In genomic region chr16:36047538-36047937, GRCm38 (mm10) we compare ENCODE assay signal across 30 mouse cellular contexts. TPM values are rescaled to one million over a fixed set of nuclear protein-coding genes. Genes with fewer than 3 reads are reported as not detected.
DNase-seq lines count a peak whose midpoint lies in the region; ATAC-seq and TF ChIP-seq lines count a peak whose summit lies in the region.
"Had no signal": no experiment of that assay in that cellular context is flagged by ENCODE, and none has a peak within 500 bp of the region (broad histone marks: within the 10 kb centered on the region; RNA-seq: fewer than 3 reads in every experiment).

No protein-coding gene starts in this region.

- no peaks in the 10 kb centered on the region for H3K9me3 ChIP-seq in heart, embryonic 10.5 days
- no peaks in the 10 kb centered on the region for H3K9me3 ChIP-seq in midbrain, postnatal 0 days (ENCODE audit: low read length)
- no peaks in the 10 kb centered on the region for H3K9me3 ChIP-seq in midbrain, embryonic 16.5 days (replicated peaks; ENCODE audit: control insufficient read depth, low read length, poor library complexity, severe bottlenecking)
- H3K9me3 ChIP-seq in stomach, postnatal 0 days (ENCODE audit: control insufficient read depth, low read length), result no peaks in the 10 kb centered on the region
- H3K9me3 ChIP-seq in hindbrain, embryonic 16.5 days (ENCODE audit: control insufficient read depth, low read length), result no peaks in the 10 kb centered on the region
- H3K9me3 ChIP-seq: embryonic facial prominence, embryonic 12.5 days; forebrain, embryonic 10.5 days; forebrain, embryonic 15.5 days; hindbrain, embryonic 10.5 days; hindbrain, embryonic 15.5 days; liver, embryonic 15.5 days; midbrain, embryonic 10.5 days; midbrain, embryonic 15.5 days; neural tube, embryonic 13.5 days had no signal

- 89% methylated on average over 4 of the region's 4 CpGs for WGBS in heart, embryonic 10.5 days
- WGBS in midbrain, postnatal 0 days, result 88% methylated on average over 4 of the region's 4 CpGs
- WGBS in midbrain, embryonic 16.5 days, result 94% methylated on average over 4 of the region's 4 CpGs
- WGBS in stomach, postnatal 0 days, result 85% methylated on average over 4 of the region's 4 CpGs
- WGBS in hindbrain, embryonic 16.5 days, result 98% methylated on average over 4 of the region's 4 CpGs

- no peak overlapping the region for H3K27ac ChIP-seq in heart, embryonic 10.5 days
- no peak overlapping the region for H3K27ac ChIP-seq in left cerebral cortex, adult 2 months
- no peak overlapping the region for H3K27ac ChIP-seq in midbrain, postnatal 0 days (ENCODE audit: low read depth, low read length)
- H3K27ac ChIP-seq in midbrain, embryonic 16.5 days (ENCODE audit: low read length), result no peak overlapping the region
- H3K27ac ChIP-seq in stomach, postnatal 0 days (replicated peaks), result no peak overlapping the region
- H3K27ac ChIP-seq in hindbrain, embryonic 16.5 days (ENCODE audit: low read depth, low read length), result no peak overlapping the region
- H3K27ac ChIP-seq: embryonic facial prominence, embryonic 12.5 days; forebrain, embryonic 10.5 days; forebrain, embryonic 15.5 days; hindbrain, embryonic 10.5 days; hindbrain, embryonic 15.5 days; liver, embryonic 15.5 days; midbrain, embryonic 10.5 days; midbrain, embryonic 15.5 days; neural tube, embryonic 13.5 days had no signal

- ATAC-seq in midbrain, postnatal 0 days (ENCODE audit: low FRiP score), result no peak
- ATAC-seq in midbrain, embryonic 16.5 days, result no peak
- ATAC-seq in stomach, postnatal 0 days (ENCODE audit: low FRiP score, low TSS enrichment), result no peak
- no peak for ATAC-seq in hindbrain, embryonic 16.5 days
- ATAC-seq: CD4-positive, CD25-positive, alpha-beta regulatory T cell, adult 4 months; forebrain, embryonic 15.5 days; midbrain, embryonic 15.5 days had no signal

- no peak overlapping the region for H3K4me2 ChIP-seq in midbrain, postnatal 0 days (ENCODE audit: low read depth, low read length, poor library complexity, severe bottlenecking)
- H3K4me2 ChIP-seq in midbrain, embryonic 16.5 days (ENCODE audit: low read length), result no peak overlapping the region
- no peak overlapping the region for H3K4me2 ChIP-seq in stomach, postnatal 0 days (replicated peaks; ENCODE audit: low read depth)
- H3K4me2 ChIP-seq in hindbrain, embryonic 16.5 days (ENCODE audit: low read length), result no peak overlapping the region
- H3K4me2 ChIP-seq: embryonic facial prominence, embryonic 12.5 days; forebrain, embryonic 15.5 days; heart, embryonic 11.5 days; hindbrain, embryonic 15.5 days; liver, embryonic 15.5 days; midbrain, embryonic 15.5 days; neural tube, embryonic 13.5 days had no signal

- no peak overlapping the region for H3K4me3 ChIP-seq in heart, embryonic 10.5 days
- H3K4me3 ChIP-seq in left cerebral cortex, adult 2 months, result no peak overlapping the region
- H3K4me3 ChIP-seq in midbrain, postnatal 0 days (ENCODE audit: low read depth, low read length), result no peak overlapping the region
- H3K4me3 ChIP-seq in midbrain, embryonic 16.5 days (ENCODE audit: low read depth, low read length), result no peak overlapping the region
- no peak overlapping the region for H3K4me3 ChIP-seq in stomach, postnatal 0 days (ENCODE audit: low read depth, low read length)
- no peak overlapping the region for H3K4me3 ChIP-seq in hindbrain, embryonic 16.5 days (ENCODE audit: low read length)
- H3K4me3 ChIP-seq: embryonic facial prominence, embryonic 12.5 days; forebrain, embryonic 10.5 days; forebrain, embryonic 15.5 days; hindbrain, embryonic 10.5 days; hindbrain, embryonic 15.5 days; liver, embryonic 15.5 days; midbrain, embryonic 10.5 days; midbrain, embryonic 15.5 days; myocyte; neural tube, embryonic 13.5 days had no signal

- H3K36me3 ChIP-seq in heart, embryonic 10.5 days, result peaks cover 95% of the 10 kb centered on the region
- H3K36me3 ChIP-seq in midbrain, postnatal 0 days (ENCODE audit: insufficient read depth, low read length), result peaks cover 34% of the 10 kb centered on the region
- H3K36me3 ChIP-seq in midbrain, embryonic 16.5 days (ENCODE audit: control insufficient read depth, insufficient read depth, low read length), result peaks cover 19% of the 10 kb centered on the region
- H3K36me3 ChIP-seq in stomach, postnatal 0 days (ENCODE audit: control insufficient read depth, insufficient read depth, low read length), result peaks cover 40% of the 10 kb centered on the region
- H3K36me3 ChIP-seq in hindbrain, embryonic 16.5 days (ENCODE audit: control insufficient read depth, insufficient read depth, low read length), result peaks cover 23% of the 10 kb centered on the region

- DNase-seq in heart, embryonic 10.5 days (ENCODE audit: low spot score), result peak; percentile 31
- no peak for DNase-seq in heart, postnatal 4 days
- no peak for DNase-seq in left cerebral cortex, adult 2 months (ENCODE audit: extremely low spot score in 1 of 2, low spot score in 2 of 2)
- no peak for DNase-seq in left cerebral cortex, postnatal 14 days (ENCODE audit: low spot score in 2 of 2)
- no peak for DNase-seq in midbrain, postnatal 0 days (ENCODE audit: low spot score)
- no peak for DNase-seq in stomach, postnatal 0 days (ENCODE audit: low spot score)
- DNase-seq: adrenal gland, postnatal 14 days; cerebellum, adult 11 months; cerebellum, adult 9-11 months; embryo, embryonic 11 days; kidney, adult 9 months; kidney, postnatal 14 days; left cerebral cortex, postnatal 4 days; lung, postnatal 10 days; right cerebral cortex, postnatal 4 days; thymus, postnatal 4 days had no signal

- no peak for TF ChIP-seq EP300 in stomach, postnatal 0 days (optimal IDR thresholded peaks at IDR 0.05)

- TF ChIP-seq CTCF in left cerebral cortex, adult 2 months (IDR thresholded peaks at IDR 0.05), result peak; percentile 23; the same call in 1 of the 2 replicates
- TF ChIP-seq CTCF in midbrain, postnatal 0 days (IDR thresholded peaks at IDR 0.05), result peak; percentile 41
- TF ChIP-seq CTCF in stomach, postnatal 0 days (IDR thresholded peaks at IDR 0.05; ENCODE audit: low read depth), result peak; percentile 31

- H3K4me1 ChIP-seq in heart, embryonic 10.5 days, result peaks cover 17% of the 10 kb centered on the region
- 0 out of 2 replicates have a peak, but pooled peaks cover 2% of the 10 kb centered on the region for H3K4me1 ChIP-seq in midbrain, postnatal 0 days (ENCODE audit: insufficient read depth, low read length)
- H3K4me1 ChIP-seq in midbrain, embryonic 16.5 days (ENCODE audit: control insufficient read depth, insufficient read depth, low read length), result peaks cover 4% of the 10 kb centered on the region
- H3K4me1 ChIP-seq in stomach, postnatal 0 days (replicated peaks; ENCODE audit: control insufficient read depth, insufficient read depth), result no peaks in the 10 kb centered on the region
- H3K4me1 ChIP-seq in hindbrain, embryonic 16.5 days (ENCODE audit: control insufficient read depth, insufficient read depth, low read depth, low read length), result peaks cover 1% of the 10 kb centered on the region

- intact Hi-C loops in left cerebral cortex, adult 2 months (cut with DNase I), result loop anchor here (10.0 kb wide), 1 partner anchor 777 kb away; the partner anchor contains the start of gene Iqcb1
- intact Hi-C loops in left cerebral cortex, postnatal 14 days (cut with DNase I), result no loop called here

- H3K9ac ChIP-seq in midbrain, postnatal 0 days (replicated peaks; ENCODE audit: low read length, poor library complexity, severe bottlenecking), result no peak overlapping the region
- H3K9ac ChIP-seq in midbrain, embryonic 16.5 days (ENCODE audit: low read depth, low read length), result no peak overlapping the region
- no peak overlapping the region for H3K9ac ChIP-seq in stomach, postnatal 0 days (ENCODE audit: low read length)
- H3K9ac ChIP-seq in hindbrain, embryonic 16.5 days (ENCODE audit: low read depth, low read length), result no peak overlapping the region
- H3K9ac ChIP-seq: embryonic facial prominence, embryonic 12.5 days; forebrain, embryonic 15.5 days; hindbrain, embryonic 15.5 days; liver, embryonic 15.5 days; midbrain, embryonic 15.5 days; neural tube, embryonic 13.5 days had no signal

- H3K27me3 ChIP-seq in heart, embryonic 10.5 days (ENCODE audit: insufficient read depth, poor library complexity, severe bottlenecking), result no peaks in the 10 kb centered on the region
- H3K27me3 ChIP-seq in midbrain, postnatal 0 days (ENCODE audit: insufficient read depth, low read length), result no peaks in the 10 kb centered on the region
- no peaks in the 10 kb centered on the region for H3K27me3 ChIP-seq in midbrain, embryonic 16.5 days (ENCODE audit: control insufficient read depth, insufficient read depth, low read depth, low read length)
- H3K27me3 ChIP-seq in stomach, postnatal 0 days (ENCODE audit: control insufficient read depth, insufficient read depth, low read length), result no peaks in the 10 kb centered on the region
- H3K27me3 ChIP-seq in hindbrain, embryonic 16.5 days (replicated peaks; ENCODE audit: control insufficient read depth, insufficient read depth, low read length), result no peaks in the 10 kb centered on the region
- H3K27me3 ChIP-seq: embryonic facial prominence, embryonic 12.5 days; forebrain, embryonic 15.5 days; hindbrain, embryonic 15.5 days; liver, embryonic 15.5 days; midbrain, embryonic 15.5 days; neural tube, embryonic 13.5 days had no signal

RNA-seq across cellular contexts. Expression of gene Wdr5b, which starts 6.5 kb away (rescaled TPM):
- 5.4 and 5.9 TPM in 2 replicates for polyA plus RNA-seq in heart, embryonic 10.5 days (2016; fragmentation: Nextera tagmentation; extraction: Ambion mirVana)
- total RNA-seq in heart, postnatal 4 days (2021), result 1 to 10 TPM; 5.9 to 6.1 TPM
- 1 to 10 TPM; 4.4 to 4.7 TPM for total RNA-seq in left cerebral cortex, adult 2 months (2021)
- 1 to 10 TPM; 3.6 to 3.9 TPM for total RNA-seq in left cerebral cortex, postnatal 14 days (2021)
- total RNA-seq in midbrain, postnatal 0 days (2014; rRNA removed), result 5.8 and 9.3 TPM in 2 replicates
- polyA plus RNA-seq in midbrain, postnatal 0 days (2015; fragmentation: Nextera tagmentation; extraction: Ambion mirVana), result 6.1 and 6.6 TPM in 2 replicates
- polyA plus RNA-seq in midbrain, embryonic 16.5 days (2015; fragmentation: Nextera tagmentation; extraction: Ambion mirVana), result 13.0 and 14.7 TPM in 2 replicates
- polyA plus RNA-seq in stomach, postnatal 0 days (2015; fragmentation: Nextera tagmentation; extraction: Ambion mirVana), result 5.1 TPM in 2 replicates
- polyA plus RNA-seq in hindbrain, embryonic 16.5 days (2015; fragmentation: Nextera tagmentation; extraction: Ambion mirVana), result 10.2 and 11.9 TPM in 2 replicates

RNA-seq across cellular contexts. Expression of gene Fam162a, which starts 23.9 kb away (rescaled TPM):
- 619 and 675 TPM in 2 replicates for polyA plus RNA-seq in heart, embryonic 10.5 days (2016; fragmentation: Nextera tagmentation; extraction: Ambion mirVana)
- 100 to 1,000 TPM; 229 to 235 TPM for total RNA-seq in heart, postnatal 4 days (2021)
- 10 to 100 TPM; 60.6 to 62.3 TPM for total RNA-seq in left cerebral cortex, adult 2 months (2021)
- total RNA-seq in left cerebral cortex, postnatal 14 days (2021), result 10 to 100 TPM; 66.1 to 66.4 TPM
- 9.2 and 25.0 TPM in 2 replicates for total RNA-seq in midbrain, postnatal 0 days (2014; rRNA removed)
- 117 and 123 TPM in 2 replicates for polyA plus RNA-seq in midbrain, postnatal 0 days (2015; fragmentation: Nextera tagmentation; extraction: Ambion mirVana)
- polyA plus RNA-seq in midbrain, embryonic 16.5 days (2015; fragmentation: Nextera tagmentation; extraction: Ambion mirVana), result 131 and 137 TPM in 2 replicates
- 416 and 424 TPM in 2 replicates for polyA plus RNA-seq in stomach, postnatal 0 days (2015; fragmentation: Nextera tagmentation; extraction: Ambion mirVana)
- 136 and 144 TPM in 2 replicates for polyA plus RNA-seq in hindbrain, embryonic 16.5 days (2015; fragmentation: Nextera tagmentation; extraction: Ambion mirVana)

RNA-seq across cellular contexts. Expression of gene Ccdc58, which starts 23.9 kb away (rescaled TPM):
- 101 and 102 TPM in 2 replicates for polyA plus RNA-seq in heart, embryonic 10.5 days (2016; fragmentation: Nextera tagmentation; extraction: Ambion mirVana)
- 10 to 100 TPM; 57.1 to 59.1 TPM for total RNA-seq in heart, postnatal 4 days (2021)
- total RNA-seq in left cerebral cortex, adult 2 months (2021), result 10 to 100 TPM; 14.3 to 19.4 TPM
- 10 to 100 TPM; 18.6 to 21.3 TPM for total RNA-seq in left cerebral cortex, postnatal 14 days (2021)
- 8.2 and 14.3 TPM in 2 replicates for total RNA-seq in midbrain, postnatal 0 days (2014; rRNA removed)
- 22.9 and 26.6 TPM in 2 replicates for polyA plus RNA-seq in midbrain, postnatal 0 days (2015; fragmentation: Nextera tagmentation; extraction: Ambion mirVana)
- 24.7 and 27.7 TPM in 2 replicates for polyA plus RNA-seq in midbrain, embryonic 16.5 days (2015; fragmentation: Nextera tagmentation; extraction: Ambion mirVana)
- polyA plus RNA-seq in stomach, postnatal 0 days (2015; fragmentation: Nextera tagmentation; extraction: Ambion mirVana), result 49.8 and 52.1 TPM in 2 replicates
- polyA plus RNA-seq in hindbrain, embryonic 16.5 days (2015; fragmentation: Nextera tagmentation; extraction: Ambion mirVana), result 29.1 and 29.6 TPM in 2 replicates
